In genomic region chr4:117119636-117120035, GRCm38 (mm10) we compare ENCODE assay signal across 9 mouse cellular contexts. TPM values are rescaled to one million over a fixed set of nuclear protein-coding genes. Genes with fewer than 3 reads are reported as not detected.
DNase-seq lines count a peak whose midpoint lies in the region; ATAC-seq and TF ChIP-seq lines count a peak whose summit lies in the region.
"Had no signal": no experiment of that assay in that cellular context is flagged by ENCODE, and none has a peak within 500 bp of the region (broad histone marks: within the 10 kb centered on the region; RNA-seq: fewer than 3 reads in every experiment).

No protein-coding gene starts in this region.

- peaks cover 7% of the 10 kb centered on the region for H3K79me2 ChIP-seq in myocyte (ENCODE audit: control insufficient read depth, insufficient read depth)

- peaks cover 13% of the 10 kb centered on the region for H3K4me1 ChIP-seq in kidney, embryonic 16.5 days (ENCODE audit: insufficient read depth, low read length)
- peaks cover 3% of the 10 kb centered on the region for H3K4me1 ChIP-seq in embryonic facial prominence, embryonic 12.5 days
- peaks cover 15% of the 10 kb centered on the region; the same call in 1 of the 2 replicates for H3K4me1 ChIP-seq in intestine, embryonic 14.5 days (replicated peaks; ENCODE audit: control insufficient read depth, insufficient read depth, low read length)

- no peak for DNase-seq in kidney, adult 18-20 months
- no peak for DNase-seq in intestine, embryonic 14.5 days (ENCODE audit: low spot score)
- no peak for DNase-seq in gastrocnemius, postnatal 4 days (ENCODE audit: low spot score in 2 of 2)
- no peak for DNase-seq in left cerebral cortex, adult 11 months (ENCODE audit: low spot score)
- no peak for DNase-seq in MN1 (ENCODE audit: low spot score)

- H3K27ac ChIP-seq in kidney, embryonic 16.5 days (ENCODE audit: low read length): peak overlapping the region; percentile 95
- H3K27ac ChIP-seq in embryonic facial prominence, embryonic 12.5 days: peak overlapping the region; percentile 73
- peak overlapping the region; percentile 93 for H3K27ac ChIP-seq in intestine, embryonic 14.5 days (ENCODE audit: low read depth)

- ATAC-seq in kidney, embryonic 16.5 days (ENCODE audit: low FRiP score, low TSS enrichment): no peak
- no peak for ATAC-seq in embryonic facial prominence, embryonic 12.5 days (ENCODE audit: insufficient number of reproducible peaks, insufficient read depth, low FRiP score, low TSS enrichment)
- ATAC-seq in intestine, embryonic 14.5 days (replicated peaks; ENCODE audit: low FRiP score, low TSS enrichment, low read depth): no peak

- peak overlapping the region; percentile 74 for H3K4me3 ChIP-seq in kidney, embryonic 16.5 days (ENCODE audit: low read length)
- H3K4me3 ChIP-seq in embryonic facial prominence, embryonic 12.5 days: peak overlapping the region; percentile 61
- peak overlapping the region; percentile 69 for H3K4me3 ChIP-seq in intestine, embryonic 14.5 days (ENCODE audit: low read depth, low read length)
- peak overlapping the region; percentile 50 for H3K4me3 ChIP-seq in myocyte

- H3K36me3 ChIP-seq in kidney, embryonic 16.5 days (ENCODE audit: insufficient read depth, low read length): peaks cover 4% of the 10 kb centered on the region; the same call in 1 of the 2 replicates
- H3K36me3 ChIP-seq in embryonic facial prominence, embryonic 12.5 days: peaks cover 4% of the 10 kb centered on the region
- peaks cover 2% of the 10 kb centered on the region; the same call in 1 of the 2 replicates for H3K36me3 ChIP-seq in intestine, embryonic 14.5 days (ENCODE audit: control insufficient read depth, insufficient read depth, low read length)
- H3K36me3 ChIP-seq in myocyte (ENCODE audit: control insufficient read depth, insufficient read depth): no peaks in the 10 kb centered on the region

- no peak for TF ChIP-seq POLR2A in myocyte (IDR thresholded peaks at IDR 0.05; ENCODE audit: insufficient read length, low read depth)

- peak overlapping the region; percentile 100 for H3K4me2 ChIP-seq in kidney, embryonic 16.5 days (replicated peaks; ENCODE audit: low read depth, low read length)
- H3K4me2 ChIP-seq in embryonic facial prominence, embryonic 12.5 days (replicated peaks): peak overlapping the region; percentile 99
- H3K4me2 ChIP-seq in intestine, embryonic 14.5 days (ENCODE audit: low read length): peak overlapping the region; percentile 100
- H3K4me2 ChIP-seq in myocyte (ENCODE audit: low read depth): peak overlapping the region; percentile 95

- H3K9me3 ChIP-seq in kidney, embryonic 16.5 days (ENCODE audit: low read length): no peaks in the 10 kb centered on the region
- H3K9me3 ChIP-seq in embryonic facial prominence, embryonic 12.5 days: no peaks in the 10 kb centered on the region
- H3K9me3 ChIP-seq in intestine, embryonic 14.5 days (ENCODE audit: control insufficient read depth, low read length): no peaks in the 10 kb centered on the region

- no peak overlapping the region for H3ac ChIP-seq in myocyte (ENCODE audit: control insufficient read depth, insufficient read length)

- WGBS in kidney, embryonic 16.5 days: 78% methylated on average over 5 of the region's 5 CpGs
- WGBS in embryonic facial prominence, embryonic 12.5 days: 78% methylated on average over 5 of the region's 5 CpGs
- 78% methylated on average over 5 of the region's 5 CpGs for WGBS in intestine, embryonic 14.5 days

- peak overlapping the region; percentile 79 for H3K9ac ChIP-seq in kidney, embryonic 16.5 days (replicated peaks; ENCODE audit: low read length)
- H3K9ac ChIP-seq in embryonic facial prominence, embryonic 12.5 days: peak overlapping the region; percentile 51
- peak overlapping the region; percentile 72 for H3K9ac ChIP-seq in intestine, embryonic 14.5 days (ENCODE audit: low read length)

- no peaks in the 10 kb centered on the region for H3K27me3 ChIP-seq in kidney, embryonic 16.5 days (ENCODE audit: insufficient read depth, low read length)
- no peaks in the 10 kb centered on the region for H3K27me3 ChIP-seq in embryonic facial prominence, embryonic 12.5 days
- H3K27me3 ChIP-seq in intestine, embryonic 14.5 days (replicated peaks; ENCODE audit: control insufficient read depth, insufficient read depth, low read length): no peaks in the 10 kb centered on the region
- H3K27me3 ChIP-seq in myocyte (ENCODE audit: control insufficient read depth, insufficient read depth, insufficient read length): no peaks in the 10 kb centered on the region

TF ChIP-seq in myocyte, 11 proteins besides CTCF, POLR2A, EP300 and RAD21:
- TF ChIP-seq REST (IDR thresholded peaks at IDR 0.05; ENCODE audit: insufficient read depth, insufficient read length) (no peak), MAX (IDR thresholded peaks at IDR 0.05; ENCODE audit: low read depth) (no peak), CEBPB (IDR thresholded peaks at IDR 0.05; ENCODE audit: insufficient read depth, poor library complexity, severe bottlenecking) (no peak), MYOD1 (IDR thresholded peaks at IDR 0.05; ENCODE audit: control insufficient read depth in 1 of 3, insufficient read length in 2 of 3, low read depth in 2 of 3) (no peak), TCF12 (IDR thresholded peaks at IDR 0.05; ENCODE audit: insufficient read depth, poor library complexity, severe bottlenecking) (no peak), SRF (IDR thresholded peaks at IDR 0.05; ENCODE audit: control insufficient read depth, insufficient read length, low read depth) (no peak), MYOG (IDR thresholded peaks at IDR 0.05; ENCODE audit: control insufficient read depth in 1 of 3, insufficient read depth in 1 of 3, insufficient read length in 2 of 3, low read depth in 2 of 3) (no peak), USF1 (IDR thresholded peaks at IDR 0.05; ENCODE audit: low read depth) (no peak), TCF3 (IDR thresholded peaks at IDR 0.05; ENCODE audit: insufficient read length, low read depth) (no peak), E2F4 (IDR thresholded peaks at IDR 0.05; ENCODE audit: insufficient read depth) (no peak), POLR2AphosphoS2 (IDR thresholded peaks at IDR 0.05; ENCODE audit: insufficient read length, low read depth) (no peak)

RNA-seq across cellular contexts. Expression of gene Btbd19, which starts 5.9 kb away (rescaled TPM):
- 5.1 and 5.3 TPM in 2 replicates for polyA plus RNA-seq in kidney, embryonic 16.5 days (2015; fragmentation: Nextera tagmentation; extraction: Ambion mirVana)
- polyA plus RNA-seq in embryonic facial prominence, embryonic 12.5 days (2016; fragmentation: Nextera tagmentation; extraction: Ambion mirVana): 4.4 and 4.9 TPM in 2 replicates
- 6.6 and 7.2 TPM in 2 replicates for polyA plus RNA-seq in intestine, embryonic 14.5 days (2014; fragmentation: Nextera tagmentation; extraction: Ambion mirVana)
- polyA plus RNA-seq in myocyte (2012; fragmentation: generic; extraction: Trizol): 20.2 TPM
- total RNA-seq in gastrocnemius, postnatal 4 days (2021): 1 to 10 TPM; 6.2 to 8.8 TPM

RNA-seq across cellular contexts. Expression of gene Tctex1d4, which starts 7.0 kb away (rescaled TPM):
- not detected in 2 replicates for polyA plus RNA-seq in kidney, embryonic 16.5 days (2015; fragmentation: Nextera tagmentation; extraction: Ambion mirVana)
- polyA plus RNA-seq in embryonic facial prominence, embryonic 12.5 days (2016; fragmentation: Nextera tagmentation; extraction: Ambion mirVana): not detected in 2 replicates
- not detected in 2 replicates for polyA plus RNA-seq in intestine, embryonic 14.5 days (2014; fragmentation: Nextera tagmentation; extraction: Ambion mirVana)
- polyA plus RNA-seq in myocyte (2012; fragmentation: generic; extraction: Trizol): 0.18 TPM
- total RNA-seq in gastrocnemius, postnatal 4 days (2021): under 1 TPM in 1 of 2 experiments, not detected in 1; 0.47 TPM
- total RNA-seq: gastrocnemius, postnatal 14 days had no signal

RNA-seq across cellular contexts. Expression of gene Plk3, which starts 14.1 kb away (rescaled TPM):
- polyA plus RNA-seq in kidney, embryonic 16.5 days (2015; fragmentation: Nextera tagmentation; extraction: Ambion mirVana): 3.1 and 3.7 TPM in 2 replicates
- 5.0 and 5.5 TPM in 2 replicates for polyA plus RNA-seq in embryonic facial prominence, embryonic 12.5 days (2016; fragmentation: Nextera tagmentation; extraction: Ambion mirVana)
- 3.1 and 3.7 TPM in 2 replicates for polyA plus RNA-seq in intestine, embryonic 14.5 days (2014; fragmentation: Nextera tagmentation; extraction: Ambion mirVana)
- polyA plus RNA-seq in myocyte (2012; fragmentation: generic; extraction: Trizol): 17.4 TPM
- 1 to 10 TPM; 2.3 to 3.6 TPM for total RNA-seq in gastrocnemius, postnatal 4 days (2021)

RNA-seq across cellular contexts. Expression of gene Ptch2, which starts 23.8 kb away (rescaled TPM):
- 8.8 and 10.0 TPM in 2 replicates for polyA plus RNA-seq in kidney, embryonic 16.5 days (2015; fragmentation: Nextera tagmentation; extraction: Ambion mirVana)
- polyA plus RNA-seq in embryonic facial prominence, embryonic 12.5 days (2016; fragmentation: Nextera tagmentation; extraction: Ambion mirVana): 10.4 and 12.1 TPM in 2 replicates
- polyA plus RNA-seq in intestine, embryonic 14.5 days (2014; fragmentation: Nextera tagmentation; extraction: Ambion mirVana): 8.2 and 8.4 TPM in 2 replicates
- 0.02 TPM for polyA plus RNA-seq in myocyte (2012; fragmentation: generic; extraction: Trizol)
- 10 to 100 TPM; 10.4 to 12.8 TPM for total RNA-seq in gastrocnemius, postnatal 4 days (2021)

RNA-seq across cellular contexts. Expression of gene Rps8, which starts 36.4 kb away (rescaled TPM):
- 746 and 795 TPM in 2 replicates for polyA plus RNA-seq in kidney, embryonic 16.5 days (2015; fragmentation: Nextera tagmentation; extraction: Ambion mirVana)
- polyA plus RNA-seq in embryonic facial prominence, embryonic 12.5 days (2016; fragmentation: Nextera tagmentation; extraction: Ambion mirVana): 804 and 834 TPM in 2 replicates
- polyA plus RNA-seq in intestine, embryonic 14.5 days (2014; fragmentation: Nextera tagmentation; extraction: Ambion mirVana): 1,373 and 1,522 TPM in 2 replicates
- polyA plus RNA-seq in myocyte (2012; fragmentation: generic; extraction: Trizol): 3,907 TPM
- 1,000 to 10,000 TPM; 1,262 to 1,321 TPM for total RNA-seq in gastrocnemius, postnatal 4 days (2021)
